8 mouse cellular contexts compared by ENCODE assay signal in genomic region chr12:12622712-12623292, GRCm38 (mm10).
DNase-seq lines count a peak whose midpoint lies in the region.

No protein-coding gene starts in this region.

- DNase-seq in adrenal gland, adult (ENCODE audit: inconsistent age in 2 of 2, low spot score in 1 of 2): peak; percentile 71 to 90
- peak; percentile 66 to 85 for DNase-seq in cerebellum, postnatal 25 days
- DNase-seq in frontal cortex, postnatal 36 days (ENCODE audit: low spot score in 2 of 2): peak; percentile 81 to 88
- peak; percentile 78 for DNase-seq in hindlimb bud, embryonic 11.5 days (ENCODE audit: extremely low spot score, low read depth, low spot score)
- DNase-seq in left cerebral cortex, adult 18-20 months (ENCODE audit: low spot score in 2 of 2): peak; percentile 85 to 93
- DNase-seq in lung, postnatal 4 days: peak; percentile 75 to 86
- DNase-seq in right cerebral cortex, postnatal 14 days: peak; percentile 91
- DNase-seq in urinary bladder, postnatal 4 days (ENCODE audit: low spot score in 2 of 2): peak; percentile 64 to 81

Comparison
In these comparisons a context has a peak if more than half of its experiments do, and no peak if none do; other contexts are left out.
1. Peak in every context shown above with its lines: DNase-seq.